Mouse (Mus musculus) left cerebral cortex, postnatal 10 days (tissue): ENCODE results near the gene Gm26992. TPM values are rescaled to one million over a fixed set of nuclear protein-coding genes. Genes with fewer than 3 reads are reported as not detected.

Source experiments
- total RNA-seq, 2 experiments: library from RNA; stranded (reverse); gene quantifications; 2 replicates each; pipeline ENCODE4 v1.2.3; 2021

Gm26992 gene
- total RNA-seq, 2 experiments from 2014 or later, result not detected

Other genes starting within 250 kb of the Gm26992 start
- gene Nap1l2, start 235.4 kb upstream of the Gm26992 start, total RNA-seq, result 10 to 100 TPM; 80.0 to 82.2 TPM
- gene Cdx4, start 100.6 kb upstream of the Gm26992 start, total RNA-seq, result not detected
- 1 to 10 TPM; 8.3 TPM for gene Chic1, start 65.5 kb upstream of the Gm26992 start, total RNA-seq
- under 1 TPM in 1 of 2 experiments, not detected in 1; 0.45 TPM for gene Tsx, start 7.5 kb upstream of the Gm26992 start, total RNA-seq
- not detected for gene Zcchc13, start 208.6 kb downstream of the Gm26992 start, total RNA-seq